Mouse (Mus musculus) forebrain, postnatal 0 days (tissue): ENCODE data around the gene Eme2. TPM values are rescaled to one million over a fixed set of nuclear protein-coding genes. Genes with fewer than 3 reads are reported as not detected.

Experiments
- ATAC-seq: fragments of 200-750 bp; cut with Nextera tagmentation; 2 replicates; pipeline ENCODE4 v1.8.0; 2017; ENCODE audit warnings: mild to moderate bottlenecking, moderate library complexity
- DNase-seq: peaks from one replicate; pipeline ENCODE4 v3.0.0-alpha.2; 2015
- H3K27ac ChIP-seq: fragments of 300-500 bp; sonication (generic); 2 replicates; pipeline ENCODE4 v1.5.1; 2014; ENCODE audit warnings: low read depth, mild to moderate bottlenecking, antibody characterized with exemption, low read length, moderate library complexity, mixed read lengths
- H3K27me3 ChIP-seq: fragments of 300-500 bp; sonication (generic); 2 replicates; pipeline ENCODE4 v1.6.1; 2014; ENCODE audit warnings: mild to moderate bottlenecking, low read length, mixed read lengths; ENCODE audit not compliant: insufficient read depth
- H3K36me3 ChIP-seq: fragments of 300-500 bp; sonication (generic); 2 replicates; pipeline ENCODE4 v1.6.1; 2014; ENCODE audit warnings: mild to moderate bottlenecking, moderate library complexity; ENCODE audit not compliant: insufficient read depth
- H3K4me1 ChIP-seq: fragments of 300-500 bp; sonication (generic); 2 replicates; pipeline ENCODE4 v1.6.1; 2014; ENCODE audit warnings: antibody characterized with exemption; ENCODE audit not compliant: insufficient read depth
- H3K4me2 ChIP-seq: fragments of 300-500 bp; sonication (generic); 2 replicates; pipeline ENCODE4 v1.6.1; 2014; ENCODE audit warnings: low read depth, mild to moderate bottlenecking, moderate library complexity
- H3K4me3 ChIP-seq: fragments of 300-500 bp; sonication (generic); 2 replicates; pipeline ENCODE4 v1.5.1; 2014; ENCODE audit warnings: low read depth, low read length, mixed read lengths
- H3K9ac ChIP-seq: fragments of 300-500 bp; sonication (generic); 2 replicates; pipeline ENCODE4 v1.6.1; 2014; ENCODE audit warnings: mild to moderate bottlenecking
- H3K9me3 ChIP-seq: fragments of 300-500 bp; sonication (generic); 2 replicates; pipeline ENCODE4 v1.6.1; 2016; ENCODE audit warnings: low read length
- CTCF ChIP-seq: sonication (generic); IDR thresholded peaks from 2 replicates; pipeline ENCODE4 v1.5.1; 2016; ENCODE audit warnings: antibody characterized with exemption, control low read depth, low read depth
- WGBS: fragments of 180-500 bp; shearing (Covaris S2); extraction: QIAGEN DNeasy Blood & Tissue Kit; methylation state at CpG from one replicate; pipeline ENCODE4 v1.1.7; 2014; 5-methylcytosine and 5-hydroxymethylcytosine counted together
- polyA plus RNA-seq: library from polyadenylated mRNA; unstranded; fragments of >200 nt; fragmentation: Nextera tagmentation; extraction: Ambion mirVana; gene quantifications from 2 replicates; pipeline ENCODE4 v1.2.1, GENCODE M21; 2015
- total RNA-seq: library from RNA; depleted of rRNA; stranded (reverse); fragments of >200 nt; gene quantifications from 2 replicates; pipeline ENCODE4 v1.2.3, GENCODE M21; 2014

Eme2 gene
- total and polyA plus RNA-seq, 2 experiments from 2014 or later: 17.9 to 35.6 TPM

DNA sequence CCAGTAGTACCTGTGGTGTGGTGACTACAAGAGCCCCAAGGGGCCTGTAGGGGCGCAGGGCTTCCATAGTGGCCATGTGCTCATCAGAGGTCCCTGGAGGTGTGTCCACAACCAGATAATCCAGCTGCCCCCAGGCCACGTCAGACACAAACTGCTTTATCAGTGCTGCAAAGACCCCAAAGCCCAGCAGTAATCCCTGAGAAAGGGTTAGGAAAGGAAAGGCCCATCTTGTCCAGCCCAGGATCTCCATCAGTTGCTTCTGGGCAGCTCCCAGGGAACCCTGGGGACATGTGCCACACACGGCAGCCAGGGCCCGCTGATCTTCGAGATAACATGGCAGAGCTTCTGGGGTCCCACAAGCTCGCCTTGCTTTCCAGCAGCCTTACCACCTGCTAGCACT, 10.5 kb downstream of the Eme2 start:
- DNase-seq: no peak
- Histone ChIP-seq H3K9ac (no peak overlapping the region), H3K4me3 (no peak overlapping the region), H3K27me3 (no peaks in the 10 kb centered on the region), H3K4me2 (no peak overlapping the region), H3K27ac (no peak overlapping the region), H3K4me1 (peaks cover 9% of the 10 kb centered on the region), H3K9me3 (no peaks in the 10 kb centered on the region), H3K36me3 (peaks cover 24% of the 10 kb centered on the region)
- ATAC-seq: no peak
- no peak for TF ChIP-seq CTCF
- 85% methylated on average over 6 of the region's 6 CpGs for WGBS

DNA sequence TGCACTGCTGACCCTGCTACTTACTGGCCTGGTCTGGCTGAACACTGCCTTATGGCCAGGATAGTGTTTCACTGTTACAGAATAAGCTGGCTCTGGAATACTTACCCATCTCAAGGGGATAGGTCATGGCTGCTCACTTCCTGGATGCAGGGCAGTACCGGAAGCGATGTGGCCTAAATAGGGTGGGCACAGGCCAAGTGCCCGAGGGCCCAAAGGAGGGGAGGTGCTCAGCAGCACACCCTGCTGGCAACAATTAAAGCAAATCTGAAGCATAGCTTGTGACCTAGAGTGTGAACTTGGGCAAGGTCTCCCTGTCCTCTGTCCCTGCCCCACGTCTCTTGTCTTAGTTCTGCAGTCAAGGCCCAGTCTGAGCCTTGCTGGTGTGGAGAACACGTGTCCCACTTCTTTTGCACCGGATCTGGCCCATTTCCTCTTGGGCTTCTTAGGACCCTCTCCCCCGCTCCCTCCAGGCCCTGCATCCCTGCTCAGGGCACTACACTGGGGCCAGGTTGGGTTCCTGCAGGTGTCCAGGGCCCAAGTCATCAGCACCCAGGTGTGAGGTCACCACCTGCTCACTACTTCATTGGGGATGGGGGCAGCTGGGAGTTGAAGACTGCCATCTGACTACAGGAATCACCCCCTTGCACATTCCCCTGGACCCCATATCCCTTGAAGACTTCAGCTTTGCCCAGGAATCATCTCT, 13.0 kb downstream of the Eme2 start:
- H3K27ac ChIP-seq: no peak overlapping the region
- H3K4me3 ChIP-seq: no peak overlapping the region
- no peak for ATAC-seq
- peaks cover 18% of the 10 kb centered on the region for H3K36me3 ChIP-seq
- no peak overlapping the region for H3K4me2 ChIP-seq
- no peak for DNase-seq
- no peaks in the 10 kb centered on the region for H3K9me3 ChIP-seq
- TF ChIP-seq CTCF: peak; percentile 58
- no peaks in the 10 kb centered on the region for H3K27me3 ChIP-seq
- H3K4me1 ChIP-seq: no peaks in the 10 kb centered on the region
- WGBS: 44% methylated on average over 7 of the region's 7 CpGs
- no peak overlapping the region for H3K9ac ChIP-seq

DNA sequence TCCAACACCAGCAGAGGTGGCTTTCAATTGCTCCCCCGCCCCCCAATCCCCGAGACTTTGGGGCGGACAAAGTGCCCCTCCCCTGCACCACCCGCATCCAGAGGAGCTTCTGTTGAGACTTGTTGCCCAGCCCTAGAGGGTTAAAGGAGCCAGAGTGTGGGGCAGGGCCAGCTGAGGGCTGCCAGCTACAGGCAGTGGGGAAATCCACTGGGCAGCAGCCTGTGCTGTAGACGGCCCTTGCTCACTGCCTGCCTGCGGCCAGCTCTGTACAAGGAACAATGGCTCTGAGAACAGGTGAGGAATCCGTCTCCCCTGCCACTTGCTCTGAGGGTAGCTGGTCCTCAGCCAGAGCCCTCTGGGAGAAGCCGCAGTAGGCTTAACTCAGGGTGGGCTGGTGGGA, 16.4 kb downstream of the Eme2 start:
- 74% methylated on average over 8 of the region's 8 CpGs for WGBS
- Histone ChIP-seq H3K9ac (no peak overlapping the region), H3K4me2 (no peak overlapping the region), H3K4me3 (no peak overlapping the region), H3K27ac (no peak overlapping the region), H3K4me1 (no peaks in the 10 kb centered on the region), H3K36me3 (peaks cover 13% of the 10 kb centered on the region), H3K9me3 (no peaks in the 10 kb centered on the region), H3K27me3 (no peaks in the 10 kb centered on the region)
- DNase-seq (no peak), ATAC-seq (no peak)
- no peak for TF ChIP-seq CTCF

DNA sequence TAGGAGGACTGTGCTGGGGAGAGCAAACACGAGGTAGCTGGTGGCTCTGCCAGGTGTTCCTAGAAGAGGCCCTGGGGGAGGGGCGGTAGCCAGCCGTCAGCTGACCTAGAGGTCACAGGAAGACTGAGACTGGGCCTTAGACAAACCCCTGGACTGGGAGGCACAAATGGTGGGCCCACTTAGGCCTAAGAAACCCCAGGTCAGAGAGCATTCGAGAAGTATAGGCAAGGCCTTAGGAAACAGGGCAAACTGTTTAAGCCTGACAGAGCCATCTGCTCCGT, 16.8 kb downstream of the Eme2 start:
- Histone ChIP-seq H3K4me3 (no peak overlapping the region), H3K4me2 (no peak overlapping the region), H3K4me1 (no peaks in the 10 kb centered on the region), H3K27me3 (no peaks in the 10 kb centered on the region), H3K9ac (no peak overlapping the region), H3K27ac (no peak overlapping the region), H3K9me3 (no peaks in the 10 kb centered on the region), H3K36me3 (peaks cover 8% of the 10 kb centered on the region)
- DNase-seq (no peak), ATAC-seq (no peak)
- 46% methylated on average over 5 of the region's 5 CpGs for WGBS
- TF ChIP-seq CTCF: no peak

DNA sequence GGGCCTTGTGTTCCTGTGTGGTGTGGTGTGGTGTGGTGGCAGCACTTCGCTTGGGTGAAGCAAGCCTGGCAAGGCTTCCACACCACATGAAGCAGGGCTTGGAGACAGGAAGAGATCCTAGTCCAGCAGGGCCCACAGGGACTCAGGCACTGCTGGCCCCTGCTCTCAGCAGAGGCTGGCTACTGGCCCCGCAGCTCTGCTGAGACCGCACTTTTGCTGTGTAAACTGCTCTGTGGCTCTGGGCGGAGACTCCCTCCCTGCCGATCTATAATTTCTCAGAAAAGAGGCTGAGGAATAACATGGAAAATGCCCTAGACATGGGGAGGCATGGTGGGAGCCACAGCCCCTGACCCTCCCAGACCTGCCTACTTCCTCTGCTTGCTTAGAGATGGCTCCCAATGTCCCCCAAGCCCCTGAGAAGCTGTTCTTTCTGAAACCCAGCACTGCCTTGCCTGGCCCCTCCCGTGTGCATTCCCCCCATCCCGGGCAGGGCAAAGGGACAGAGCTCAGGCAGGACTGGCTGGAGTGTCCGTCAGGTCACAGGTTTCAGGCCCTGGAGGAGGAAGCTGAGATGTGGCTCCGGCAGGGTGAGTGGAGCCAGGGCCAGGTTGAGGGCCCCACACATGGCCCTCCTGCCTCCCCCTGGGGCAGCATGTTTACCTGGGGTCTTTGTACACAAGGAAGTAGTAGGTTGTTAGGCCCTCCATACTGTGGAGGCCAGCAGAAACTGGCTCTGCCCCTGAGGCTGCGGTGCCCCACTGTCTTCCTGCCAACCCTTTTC, 17.4 kb downstream of the Eme2 start:
- no peak for TF ChIP-seq CTCF
- H3K36me3 ChIP-seq: peaks cover 3% of the 10 kb centered on the region
- 70% methylated on average over 10 of the region's 10 CpGs for WGBS
- H3K9ac ChIP-seq: no peak overlapping the region
- H3K4me3 ChIP-seq: no peak overlapping the region
- no peaks in the 10 kb centered on the region for H3K27me3 ChIP-seq
- no peaks in the 10 kb centered on the region for H3K9me3 ChIP-seq
- no peak overlapping the region for H3K4me2 ChIP-seq
- DNase-seq (no peak), ATAC-seq (no peak)
- H3K27ac ChIP-seq: no peak overlapping the region
- no peaks in the 10 kb centered on the region for H3K4me1 ChIP-seq

DNA sequence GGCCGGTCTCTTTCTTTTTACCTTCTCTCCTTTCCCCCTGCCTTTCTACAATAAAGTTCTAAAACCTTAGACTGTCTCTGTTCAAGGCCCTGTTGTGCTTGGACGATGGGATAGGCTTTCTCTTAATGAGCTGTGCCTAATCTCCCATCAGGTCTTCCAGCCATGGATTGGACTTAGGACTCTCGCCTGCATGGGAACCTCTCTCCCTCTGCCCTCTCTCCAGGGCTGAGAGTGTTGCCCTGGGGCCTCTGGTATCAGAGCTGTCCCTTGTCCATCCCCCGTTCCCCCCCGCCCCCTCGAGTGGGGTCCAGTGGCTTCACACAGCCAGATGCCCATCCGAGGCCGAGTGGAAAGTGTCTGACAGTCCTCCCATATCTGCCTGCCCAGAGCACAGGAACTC, 19.9 kb downstream of the Eme2 start:
- no peak for ATAC-seq

DNA sequence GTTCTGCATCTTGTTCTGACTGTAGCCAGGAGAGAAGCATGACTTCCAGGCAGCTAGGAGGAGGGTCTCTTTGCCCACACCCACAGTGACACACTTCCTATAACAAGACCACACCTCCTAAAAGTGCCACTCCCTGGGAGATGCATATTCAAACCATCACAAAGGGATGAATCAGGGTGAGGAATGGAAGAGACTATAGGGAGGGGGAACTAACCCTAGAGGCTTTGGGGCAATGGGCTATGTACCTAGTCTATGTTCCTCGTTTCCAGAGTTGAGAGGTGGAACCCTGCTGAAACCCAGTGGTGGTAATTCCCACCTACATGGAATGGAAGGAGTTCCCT, 20.5 kb downstream of the Eme2 start:
- Histone ChIP-seq H3K27ac (no peak overlapping the region), H3K36me3 (no peaks in the 10 kb centered on the region), H3K4me1 (no peaks in the 10 kb centered on the region), H3K4me2 (no peak overlapping the region), H3K9ac (no peak overlapping the region), H3K4me3 (no peak overlapping the region), H3K27me3 (no peaks in the 10 kb centered on the region), H3K9me3 (no peaks in the 10 kb centered on the region)
- ATAC-seq (no peak), DNase-seq (no peak)
- WGBS: 50% methylated on average over 1 of the region's 1 CpGs
- TF ChIP-seq CTCF: no peak

More for the DNA sequence above, 19.9 kb downstream of the Eme2 start:
- Histone ChIP-seq H3K9me3 (no peaks in the 10 kb centered on the region), H3K4me1 (no peaks in the 10 kb centered on the region), H3K27me3 (no peaks in the 10 kb centered on the region), H3K4me3 (no peak overlapping the region), H3K27ac (no peak overlapping the region), H3K36me3 (no peaks in the 10 kb centered on the region), H3K9ac (no peak overlapping the region), H3K4me2 (no peak overlapping the region)
- TF ChIP-seq CTCF: no peak
- WGBS: 83% methylated on average over 8 of the region's 8 CpGs
- no peak for DNase-seq
